Mouse (Mus musculus): ENCODE measurements around the gene Cchcr1.

The Cchcr1 gene

DNA sequence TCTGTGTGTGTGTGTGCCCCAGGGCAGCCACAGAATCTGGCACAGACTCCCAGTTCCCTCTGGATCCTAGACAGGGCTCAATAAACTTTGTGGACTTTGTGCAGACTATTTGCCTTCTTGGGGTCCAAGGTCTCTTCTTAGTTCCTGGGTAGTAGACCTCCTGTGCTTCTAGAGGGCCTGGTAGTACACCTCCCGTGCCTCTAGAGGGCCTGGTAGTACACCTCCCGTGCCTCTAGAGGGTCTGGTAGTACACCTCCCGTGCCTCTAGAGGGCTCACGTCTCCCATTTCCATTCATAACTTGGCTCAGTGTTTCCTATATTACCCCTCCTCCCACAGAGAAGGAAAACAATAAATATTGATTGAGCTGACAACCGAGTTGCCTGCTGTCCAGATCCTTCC, 39.9 kb downstream of the Cchcr1 start:
- DNase-seq = peak; percentile 75

GRCm38 (mm10) chr17:35557351-35557750, 40.5 kb downstream of the Cchcr1 start:
- DNase-seq = no peak

GRCm38 (mm10) chr17:35558216-35558615, 41.3 kb downstream of the Cchcr1 start:
- no peak for DNase-seq

DNA sequence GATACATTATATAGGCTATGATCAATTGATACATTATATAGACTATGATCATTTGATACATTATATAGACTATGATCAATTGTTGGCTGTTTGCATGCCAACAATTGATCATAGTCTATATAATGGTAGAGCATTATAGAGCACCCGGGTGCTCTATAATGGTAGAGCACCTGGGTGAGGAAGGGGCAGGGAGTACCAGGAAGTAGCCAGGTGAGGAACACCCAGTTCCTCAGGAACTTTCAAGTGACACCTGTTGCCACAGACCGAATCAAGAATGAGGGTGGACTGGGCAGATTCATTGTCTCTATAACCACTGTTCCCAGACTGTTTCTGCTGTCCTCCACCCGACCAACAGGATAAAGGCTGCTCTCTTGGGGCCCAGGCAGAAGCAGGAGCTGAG, 50.2 kb downstream of the Cchcr1 start, which contains the start of gene 2300002M23Rik:
TSS of gene 2300002M23Rik (plus strand) at position 301 of the 400 bp plus-strand sequence.
- no peak for DNase-seq

GRCm38 (mm10) chr17:35567767-35568166, 50.9 kb downstream of the Cchcr1 start:
- no peak for DNase-seq

GRCm38 (mm10) chr17:35569091-35569944, 52.4 kb downstream of the Cchcr1 start:
- no peak for DNase-seq

DNA sequence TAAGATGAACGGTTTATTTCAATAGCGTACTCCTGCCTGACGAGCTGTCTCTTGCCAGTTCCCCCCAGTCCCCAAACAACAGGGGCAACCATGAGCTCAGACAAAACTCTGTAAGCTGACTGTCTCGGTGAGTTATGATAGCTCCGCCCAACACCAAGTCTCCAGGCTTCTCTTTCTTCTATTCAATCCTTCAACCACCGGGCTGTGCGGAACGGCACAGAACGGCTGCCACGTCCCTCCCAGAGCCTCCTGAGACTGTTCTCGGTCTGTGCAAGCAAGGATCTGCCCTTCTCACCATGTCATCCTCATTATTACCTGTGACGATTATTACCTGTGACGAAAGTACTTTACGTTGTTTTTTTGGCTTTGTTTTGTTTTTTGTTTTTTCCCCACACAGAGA, 53.9 kb downstream of the Cchcr1 start:
- no peak for DNase-seq

DNA sequence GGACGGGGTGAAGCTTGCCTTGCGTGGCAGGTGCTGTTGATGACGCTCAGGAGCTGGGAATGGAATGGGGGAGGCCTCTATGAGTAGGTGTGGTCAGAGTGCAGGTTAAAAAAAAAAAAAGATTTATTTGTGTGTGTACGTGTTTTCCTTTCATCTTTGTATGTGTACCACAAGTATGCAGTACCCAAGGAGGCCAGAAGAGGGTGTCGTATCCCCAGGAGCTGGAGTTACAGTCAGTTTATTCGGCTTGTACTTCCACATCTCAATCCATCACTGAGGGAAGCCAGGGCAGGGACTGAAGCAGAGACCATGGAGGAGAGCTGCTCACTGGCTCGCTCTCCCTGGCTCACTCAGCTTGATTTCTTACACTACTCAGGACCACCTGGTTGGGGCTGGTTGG, 54.6 kb downstream of the Cchcr1 start:
- no peak for DNase-seq

GRCm38 (mm10) chr17:35578211-35578610, 61.3 kb downstream of the Cchcr1 start:
- DNase-seq = peak; percentile 89

All from lung, postnatal 10 days (tissue).